Mouse (Mus musculus) embryonic fibroblast, embryonic 13.5 days (primary cell): ENCODE measurements around the gene Aifm1.

Experiments
- CTCF ChIP-seq: IDR thresholded peaks from 2 replicates; pipeline ENCODE4 v1.5.1; 2011; ENCODE audit warnings: mild to moderate bottlenecking, control low read depth, low read length, moderate library complexity, borderline replicate concordance; ENCODE audit not compliant: insufficient read depth
- POLR2A ChIP-seq: IDR thresholded peaks from 2 replicates; pipeline ENCODE4 v1.6.1; 2011; ENCODE audit warnings: low read depth, mild to moderate bottlenecking, control low read depth, low read length, moderate library complexity

DNA sequence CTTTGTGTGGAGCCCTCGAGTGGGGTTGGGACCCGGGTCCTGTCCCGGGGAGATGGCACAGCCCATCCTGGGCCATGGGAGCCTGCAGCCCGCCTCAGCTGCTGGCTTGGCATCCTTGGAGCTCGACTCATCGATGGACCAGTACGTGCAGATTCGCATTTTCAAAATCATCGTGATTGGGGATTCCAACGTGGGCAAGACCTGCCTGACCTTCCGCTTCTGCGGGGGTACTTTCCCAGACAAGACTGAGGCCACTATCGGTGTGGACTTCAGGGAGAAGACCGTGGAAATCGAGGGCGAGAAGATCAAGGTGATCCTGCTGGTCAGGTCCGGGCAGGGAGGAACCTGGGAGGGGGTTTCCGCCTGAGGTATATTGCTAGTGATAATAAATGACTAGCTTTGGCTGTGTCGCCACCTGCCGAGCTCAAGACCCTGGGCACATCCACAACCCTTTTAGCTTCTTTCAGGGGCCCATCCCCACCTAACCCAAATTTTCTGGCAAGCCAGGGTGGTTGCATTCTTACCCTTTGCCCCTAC is 6.3 kb upstream of the Aifm1 start:
- TF ChIP-seq CTCF, result no peak
- no peak for TF ChIP-seq POLR2A
